ENCODE assay signal across 31 mouse cellular contexts in the genomic region with DNA sequence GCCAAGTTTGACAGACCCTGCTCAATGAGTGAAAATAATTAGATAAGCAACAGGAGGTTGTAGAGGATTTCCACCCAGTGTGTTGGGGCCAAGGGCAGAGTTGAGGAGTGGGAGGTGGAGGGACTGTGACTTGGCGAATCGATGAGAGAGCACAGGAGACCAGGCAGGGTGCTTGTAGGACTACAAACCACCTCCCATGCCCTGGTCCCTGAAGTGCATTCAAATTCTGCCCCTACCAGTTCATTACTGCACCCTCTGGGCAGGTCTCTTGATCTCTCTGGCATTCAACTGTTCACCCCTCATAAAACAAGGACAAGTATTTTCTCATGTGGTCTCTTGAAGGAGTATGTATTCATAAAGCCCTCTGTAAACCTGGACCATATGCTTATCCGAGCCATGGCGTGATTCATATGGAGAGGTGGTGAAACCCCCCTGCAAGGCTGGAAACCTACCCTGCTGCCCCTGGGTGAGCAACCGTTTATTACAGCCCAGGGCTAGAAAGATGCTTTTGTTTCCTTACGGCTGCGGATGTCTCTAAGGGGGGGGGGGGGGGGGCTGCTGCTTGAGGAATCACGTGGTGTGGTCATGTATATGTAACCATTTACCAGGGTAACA.
DNase-seq lines count a peak whose midpoint lies in the region; ATAC-seq lines count a peak whose summit lies in the region.
"Had no signal": no experiment of that assay in that cellular context is flagged by ENCODE, and none has a peak within 500 bp of the region (broad histone marks: within the 10 kb centered on the region; RNA-seq: fewer than 3 reads in every experiment).

No protein-coding gene starts in this region.

- H3K27me3 ChIP-seq in intestine, embryonic 14.5 days (replicated peaks; ENCODE audit: control insufficient read depth, insufficient read depth, low read length): no peaks in the 10 kb centered on the region
- H3K27me3 ChIP-seq in intestine, embryonic 15.5 days (replicated peaks): no peaks in the 10 kb centered on the region
- H3K27me3 ChIP-seq in neural tube, embryonic 11.5 days (ENCODE audit: control insufficient read depth, insufficient read depth, low read length): no peaks in the 10 kb centered on the region
- no peaks in the 10 kb centered on the region for H3K27me3 ChIP-seq in neural tube, embryonic 15.5 days (replicated peaks)
- no peaks in the 10 kb centered on the region for H3K27me3 ChIP-seq in limb, embryonic 11.5 days (ENCODE audit: control insufficient read depth, insufficient read depth, low read length)
- H3K27me3 ChIP-seq in neural tube, embryonic 13.5 days: no peaks in the 10 kb centered on the region
- H3K27me3 ChIP-seq: forebrain, embryonic 13.5 days; heart, embryonic 15.5 days had no signal

- no peak for DNase-seq in intestine, embryonic 14.5 days (ENCODE audit: low spot score)
- DNase-seq in neural tube, embryonic 11.5 days (ENCODE audit: low spot score): no peak
- DNase-seq in limb, embryonic 11.5 days (ENCODE audit: low spot score): peak; percentile 56
- no peak for DNase-seq in heart, postnatal 4 days
- DNase-seq: adrenal gland, adult 2 months; adrenal gland, postnatal 36 days; B cell, adult 2 months; cerebellum, adult 18-20 months; cerebellum, postnatal 10 days; gastrocnemius, postnatal 25 days; heart, adult 11 months; kidney, adult 8-10 months; kidney, postnatal 14 days; layer of hippocampus, adult 9-11 months; liver; lung, adult 2 months; lung, postnatal 10 days; right cerebral cortex, postnatal 4 days; thymus, adult 2 months; thymus, postnatal 36 days had no signal

- H3K27ac ChIP-seq in intestine, embryonic 14.5 days (ENCODE audit: low read depth): peak overlapping the region; percentile 47; the same call in 1 of the 2 replicates
- no peak overlapping the region for H3K27ac ChIP-seq in intestine, embryonic 15.5 days
- no peak overlapping the region for H3K27ac ChIP-seq in neural tube, embryonic 11.5 days (ENCODE audit: low read depth, low read length)
- H3K27ac ChIP-seq in neural tube, embryonic 15.5 days (replicated peaks): no peak overlapping the region
- H3K27ac ChIP-seq in limb, embryonic 11.5 days (replicated peaks; ENCODE audit: low read depth, low read length): no peak overlapping the region
- H3K27ac ChIP-seq in neural tube, embryonic 13.5 days (replicated peaks): no peak overlapping the region; the same call in 1 of the 2 replicates
- H3K27ac ChIP-seq: forebrain, embryonic 13.5 days; heart, embryonic 10.5 days; heart, embryonic 15.5 days; liver, embryonic 14.5 days; macrophage; stomach, postnatal 0 days had no signal

- H3K4me1 ChIP-seq in intestine, embryonic 14.5 days (replicated peaks; ENCODE audit: control insufficient read depth, insufficient read depth, low read length): no peaks in the 10 kb centered on the region; the same call in 1 of the 2 replicates
- H3K4me1 ChIP-seq in intestine, embryonic 15.5 days (replicated peaks): no peaks in the 10 kb centered on the region; the same call in 1 of the 2 replicates
- H3K4me1 ChIP-seq in neural tube, embryonic 11.5 days (ENCODE audit: control insufficient read depth, insufficient read depth, low read length): no peaks in the 10 kb centered on the region
- H3K4me1 ChIP-seq in neural tube, embryonic 15.5 days: peaks cover 13% of the 10 kb centered on the region
- H3K4me1 ChIP-seq in limb, embryonic 11.5 days (ENCODE audit: control insufficient read depth, insufficient read depth, low read length): peaks cover 12% of the 10 kb centered on the region; the same call in 1 of the 2 replicates
- H3K4me1 ChIP-seq in neural tube, embryonic 13.5 days (replicated peaks): peaks cover 15% of the 10 kb centered on the region
- H3K4me1 ChIP-seq: forebrain, embryonic 13.5 days; heart, embryonic 10.5 days; heart, embryonic 15.5 days had no signal

- 62% methylated on average over 8 of the region's 8 CpGs for WGBS in intestine, embryonic 14.5 days
- 49% methylated on average over 8 of the region's 8 CpGs for WGBS in intestine, embryonic 15.5 days
- 50% methylated on average over 8 of the region's 8 CpGs for WGBS in neural tube, embryonic 11.5 days
- WGBS in neural tube, embryonic 15.5 days: 25% methylated on average over 8 of the region's 8 CpGs
- 37% methylated on average over 8 of the region's 8 CpGs for WGBS in limb, embryonic 11.5 days
- WGBS in neural tube, embryonic 13.5 days: 23% methylated on average over 8 of the region's 8 CpGs

- H3K36me3 ChIP-seq in intestine, embryonic 14.5 days (ENCODE audit: control insufficient read depth, insufficient read depth, low read length): no peaks in the 10 kb centered on the region
- no peaks in the 10 kb centered on the region for H3K36me3 ChIP-seq in intestine, embryonic 15.5 days
- H3K36me3 ChIP-seq in neural tube, embryonic 11.5 days (ENCODE audit: control insufficient read depth, insufficient read depth, low read length): no peaks in the 10 kb centered on the region
- H3K36me3 ChIP-seq in neural tube, embryonic 15.5 days: no peaks in the 10 kb centered on the region
- no peaks in the 10 kb centered on the region for H3K36me3 ChIP-seq in limb, embryonic 11.5 days (ENCODE audit: control insufficient read depth, insufficient read depth, low read length)
- H3K36me3 ChIP-seq in neural tube, embryonic 13.5 days: no peaks in the 10 kb centered on the region
- H3K36me3 ChIP-seq: heart, embryonic 15.5 days had no signal

- no peak overlapping the region for H3K9ac ChIP-seq in intestine, embryonic 14.5 days (ENCODE audit: low read length)
- no peak overlapping the region for H3K9ac ChIP-seq in intestine, embryonic 15.5 days
- H3K9ac ChIP-seq in neural tube, embryonic 11.5 days (ENCODE audit: low read length): no peak overlapping the region
- H3K9ac ChIP-seq in neural tube, embryonic 15.5 days (replicated peaks): no peak overlapping the region
- no peak overlapping the region for H3K9ac ChIP-seq in limb, embryonic 11.5 days (ENCODE audit: low read length)
- H3K9ac ChIP-seq in neural tube, embryonic 13.5 days: no peak overlapping the region
- H3K9ac ChIP-seq: forebrain, embryonic 13.5 days; heart, embryonic 15.5 days; liver, embryonic 14.5 days had no signal

- ATAC-seq in intestine, embryonic 14.5 days (replicated peaks; ENCODE audit: low FRiP score, low TSS enrichment, low read depth): no peak
- no peak for ATAC-seq in intestine, embryonic 15.5 days
- 0 out of 2 replicates have a peak, but pooled peaks have one; percentile 38 for ATAC-seq in neural tube, embryonic 11.5 days (ENCODE audit: insufficient read depth, low FRiP score, low TSS enrichment)
- ATAC-seq in neural tube, embryonic 15.5 days (ENCODE audit: low FRiP score): no peak
- peak; percentile 80 for ATAC-seq in limb, embryonic 11.5 days (ENCODE audit: insufficient number of reproducible peaks, low FRiP score, low TSS enrichment, low read depth)
- peak; percentile 47; the same call in 1 of the 2 replicates for ATAC-seq in neural tube, embryonic 13.5 days (ENCODE audit: low read depth)
- ATAC-seq: activated CD4-positive, CD25-positive, alpha-beta regulatory T cell, adult 4 months; forebrain, embryonic 13.5 days had no signal

- H3K9me3 ChIP-seq in intestine, embryonic 14.5 days (ENCODE audit: control insufficient read depth, low read length): no peaks in the 10 kb centered on the region
- H3K9me3 ChIP-seq in intestine, embryonic 15.5 days: no peaks in the 10 kb centered on the region
- H3K9me3 ChIP-seq in neural tube, embryonic 11.5 days (ENCODE audit: control insufficient read depth, low read length): no peaks in the 10 kb centered on the region
- no peaks in the 10 kb centered on the region for H3K9me3 ChIP-seq in neural tube, embryonic 15.5 days (replicated peaks)
- H3K9me3 ChIP-seq in limb, embryonic 11.5 days (ENCODE audit: control insufficient read depth, low read length): no peaks in the 10 kb centered on the region
- H3K9me3 ChIP-seq in neural tube, embryonic 13.5 days: no peaks in the 10 kb centered on the region
- H3K9me3 ChIP-seq: forebrain, embryonic 13.5 days; heart, embryonic 15.5 days had no signal

- H3K4me3 ChIP-seq in intestine, embryonic 14.5 days (ENCODE audit: low read depth, low read length): no peak overlapping the region
- H3K4me3 ChIP-seq in intestine, embryonic 15.5 days (replicated peaks): no peak overlapping the region
- H3K4me3 ChIP-seq in neural tube, embryonic 11.5 days (ENCODE audit: low read depth, low read length): no peak overlapping the region
- no peak overlapping the region for H3K4me3 ChIP-seq in neural tube, embryonic 15.5 days (replicated peaks)
- no peak overlapping the region for H3K4me3 ChIP-seq in limb, embryonic 11.5 days (ENCODE audit: low read depth, low read length)
- no peak overlapping the region for H3K4me3 ChIP-seq in neural tube, embryonic 13.5 days
- H3K4me3 ChIP-seq: forebrain, embryonic 13.5 days; heart, embryonic 10.5 days; heart, embryonic 15.5 days; myocyte had no signal

- H3K4me2 ChIP-seq in intestine, embryonic 14.5 days (ENCODE audit: low read length): no peak overlapping the region
- H3K4me2 ChIP-seq in intestine, embryonic 15.5 days (replicated peaks): no peak overlapping the region
- H3K4me2 ChIP-seq in neural tube, embryonic 11.5 days (ENCODE audit: low read depth): no peak overlapping the region
- no peak overlapping the region for H3K4me2 ChIP-seq in neural tube, embryonic 15.5 days
- no peak overlapping the region for H3K4me2 ChIP-seq in limb, embryonic 11.5 days (ENCODE audit: low read depth, severe bottlenecking)
- H3K4me2 ChIP-seq in neural tube, embryonic 13.5 days: no peak overlapping the region
- H3K4me2 ChIP-seq: forebrain, embryonic 13.5 days; heart, embryonic 15.5 days had no signal

Comparison
In these comparisons a context has a peak if more than half of its experiments do, and no peak if none do; other contexts are left out.
1. ATAC-seq: peak in neural tube, embryonic 11.5 days (single experiment), limb, embryonic 11.5 days (single experiment) and neural tube, embryonic 13.5 days (single experiment); none in intestine, embryonic 14.5 days (single experiment), intestine, embryonic 15.5 days (single experiment) and neural tube, embryonic 15.5 days (single experiment).